In genomic region chr3:55787487-55788213, GRCm38 (mm10) we compare ENCODE assay signal across 8 mouse cellular contexts. TPM values are rescaled to one million over a fixed set of nuclear protein-coding genes. Genes with fewer than 3 reads are reported as not detected.
A peak's percentile ranks its signal among the peaks of the same experiment; 100 is the strongest.
DNase-seq lines count a peak whose midpoint lies in the region; ATAC-seq and TF ChIP-seq lines count a peak whose summit lies in the region.

No protein-coding gene starts in this region.

- H3K4me1 ChIP-seq in forebrain, embryonic 14.5 days (ENCODE audit: control insufficient read depth, insufficient read depth, low read length), result peaks cover 10% of the 10 kb centered on the region
- H3K4me1 ChIP-seq in stomach, postnatal 0 days (replicated peaks; ENCODE audit: control insufficient read depth, insufficient read depth), result no peaks in the 10 kb centered on the region

- peak overlapping the region; percentile 57 for H3K4me2 ChIP-seq in forebrain, embryonic 14.5 days (ENCODE audit: low read length)
- H3K4me2 ChIP-seq in stomach, postnatal 0 days (replicated peaks; ENCODE audit: low read depth), result peak overlapping the region; percentile 65

- peak overlapping the region; percentile 29 for H3K4me3 ChIP-seq in forebrain, embryonic 14.5 days (ENCODE audit: low read depth, low read length)
- H3K4me3 ChIP-seq in stomach, postnatal 0 days (ENCODE audit: low read depth, low read length), result peak overlapping the region; percentile 46

- no peak for TF ChIP-seq EP300 in stomach, postnatal 0 days (optimal IDR thresholded peaks at IDR 0.05)

- H3K27me3 ChIP-seq in forebrain, embryonic 14.5 days (replicated peaks; ENCODE audit: control insufficient read depth, insufficient read depth, low read length), result peaks cover 58% of the 10 kb centered on the region
- peaks cover 5% of the 10 kb centered on the region; the same call in 1 of the 2 replicates for H3K27me3 ChIP-seq in stomach, postnatal 0 days (ENCODE audit: control insufficient read depth, insufficient read depth, low read length)

- no peak for TF ChIP-seq CTCF in stomach, postnatal 0 days (IDR thresholded peaks at IDR 0.05; ENCODE audit: low read depth)

- intact Hi-C loops in heart, postnatal 25 days (cut with DNase I), result no loop called here

- peak; percentile 75 for DNase-seq in NIH3T3 (ENCODE audit: low read depth)
- peak; percentile 55 for DNase-seq in forebrain, embryonic 14.5 days (ENCODE audit: low spot score)
- peak; percentile 23 for DNase-seq in heart, postnatal 25 days (ENCODE audit: low spot score)
- peak; percentile 68 to 76 for DNase-seq in kidney, postnatal 4 days
- DNase-seq in stomach, postnatal 0 days (ENCODE audit: low spot score), result peak; percentile 51
- no peak for DNase-seq in thymus, postnatal 36 days

- ATAC-seq in cerebellum, adult (ENCODE audit: insufficient number of reproducible peaks, low FRiP score, low TSS enrichment), result peak; percentile 36; the same call in 1 of the 2 replicates
- ATAC-seq in forebrain, embryonic 14.5 days, result peak; percentile 55
- peak; percentile 45; the same call in 1 of the 2 replicates for ATAC-seq in megakaryocyte-erythroid progenitor cell, adult 5-6 weeks (replicated peaks; ENCODE audit: low FRiP score, low TSS enrichment, poor library complexity, severe bottlenecking)
- ATAC-seq in stomach, postnatal 0 days (ENCODE audit: low FRiP score, low TSS enrichment), result peak; percentile 40; the same call in 1 of the 2 replicates

- H3K27ac ChIP-seq in forebrain, embryonic 14.5 days (ENCODE audit: low read depth, low read length), result peak overlapping the region; percentile 39; the same call in 1 of the 2 replicates
- H3K27ac ChIP-seq in stomach, postnatal 0 days (replicated peaks), result no peak overlapping the region

- peak overlapping the region; percentile 55 for H3K9ac ChIP-seq in forebrain, embryonic 14.5 days (ENCODE audit: low read length)
- peak overlapping the region; percentile 43; the same call in 1 of the 2 replicates for H3K9ac ChIP-seq in stomach, postnatal 0 days (ENCODE audit: low read length)

- H3K36me3 ChIP-seq in forebrain, embryonic 14.5 days (ENCODE audit: control insufficient read depth, insufficient read depth, low read length), result no peaks in the 10 kb centered on the region
- no peaks in the 10 kb centered on the region for H3K36me3 ChIP-seq in stomach, postnatal 0 days (ENCODE audit: control insufficient read depth, insufficient read depth, low read length)

- WGBS in forebrain, embryonic 14.5 days, result under 1% methylated on average over 54 of the region's 54 CpGs
- 5% methylated on average over 51 of the region's 54 CpGs for WGBS in stomach, postnatal 0 days

- H3K9me3 ChIP-seq in forebrain, embryonic 14.5 days (replicated peaks; ENCODE audit: control insufficient read depth, low read length), result no peaks in the 10 kb centered on the region
- no peaks in the 10 kb centered on the region for H3K9me3 ChIP-seq in stomach, postnatal 0 days (ENCODE audit: control insufficient read depth, low read length)

RNA-seq across cellular contexts. Expression of gene Mab21l1, which starts 5.3 kb away (rescaled TPM):
- 18.2 and 20.6 TPM in 2 replicates for polyA plus RNA-seq in forebrain, embryonic 14.5 days (2014; fragmentation: Nextera tagmentation; extraction: Ambion mirVana)
- not detected for total RNA-seq in heart, postnatal 25 days (2021)
- not detected in 2 replicates for total RNA-seq in megakaryocyte-erythroid progenitor cell, adult 5-6 weeks (2014; fragmentation: Nextera tagmentation)
- not detected in 2 replicates for total RNA-seq in megakaryocyte-erythroid progenitor cell, adult 5-6 weeks (2017)
- 2.9 and 3.7 TPM in 2 replicates for polyA plus RNA-seq in stomach, postnatal 0 days (2015; fragmentation: Nextera tagmentation; extraction: Ambion mirVana)

Comparison
In these comparisons a context has a peak if more than half of its experiments do, and no peak if none do; other contexts are left out.
1. DNase-seq: peak in NIH3T3 (single experiment), forebrain, embryonic 14.5 days (single experiment), heart, postnatal 25 days (single experiment), kidney, postnatal 4 days (2 of 2) and stomach, postnatal 0 days (single experiment); none in thymus, postnatal 36 days (0 of 2).
2. Peak in every context shown above with its lines, with median percentiles within 50 percentile points of each other: ATAC-seq.